8 mouse cellular contexts compared by ENCODE assay signal in genomic region chr19:53248023-53248494, GRCm38 (mm10).
DNase-seq lines count a peak whose midpoint lies in the region; ATAC-seq and TF ChIP-seq lines count a peak whose summit lies in the region.

No protein-coding gene starts in this region.

- intact Hi-C loops in gastrocnemius, adult 2 months (cut with DNase I): loop anchor here (1.0 to 10.0 kb wide), 4 partner anchors 64 to 347 kb away; partner anchors contain the start of gene Mxi1

- no peaks in the 10 kb centered on the region for H3K9me3 ChIP-seq in forebrain, postnatal 0 days (ENCODE audit: low read length)
- H3K9me3 ChIP-seq in hindbrain, embryonic 16.5 days (ENCODE audit: control insufficient read depth, low read length): no peaks in the 10 kb centered on the region

- H3K9ac ChIP-seq in forebrain, postnatal 0 days: no peak overlapping the region
- 0 out of 2 replicates have a peak overlapping the region, but pooled peaks have one; percentile 21 for H3K9ac ChIP-seq in hindbrain, embryonic 16.5 days (ENCODE audit: low read depth, low read length)

- peak overlapping the region; percentile 50; the same call in 1 of the 2 replicates for H3K27ac ChIP-seq in gastrocnemius, adult 2 months
- no peak overlapping the region for H3K27ac ChIP-seq in forebrain, postnatal 0 days (ENCODE audit: low read depth, low read length)
- H3K27ac ChIP-seq in hindbrain, embryonic 16.5 days (ENCODE audit: low read depth, low read length): no peak overlapping the region

- peak; percentile 92 for TF ChIP-seq CTCF in gastrocnemius, adult 2 months (IDR thresholded peaks at IDR 0.05)
- peak; percentile 92 for TF ChIP-seq CTCF in forebrain, postnatal 0 days (IDR thresholded peaks at IDR 0.05; ENCODE audit: low read depth)

- ATAC-seq in forebrain, postnatal 0 days: peak; percentile 60
- peak; percentile 63 for ATAC-seq in hindbrain, embryonic 16.5 days
- peak; percentile 31 for ATAC-seq in megakaryocyte, adult 5-6 weeks (ENCODE audit: poor library complexity, severe bottlenecking)

- no peak for DNase-seq in gastrocnemius, adult 2 months
- DNase-seq in gastrocnemius, postnatal 25 days: no peak
- DNase-seq in cerebellum, adult 8-10 months: peak; percentile 63
- DNase-seq in forebrain, postnatal 0 days: peak; percentile 84
- peak; percentile 49 for DNase-seq in left cerebral cortex, adult 11 months (ENCODE audit: low spot score)
- DNase-seq in right cerebral cortex, postnatal 10 days (ENCODE audit: low spot score in 2 of 2): peak; percentile 58 to 65

- H3K4me1 ChIP-seq in forebrain, postnatal 0 days (ENCODE audit: insufficient read depth): no peaks in the 10 kb centered on the region
- peaks cover 3% of the 10 kb centered on the region for H3K4me1 ChIP-seq in hindbrain, embryonic 16.5 days (ENCODE audit: control insufficient read depth, insufficient read depth, low read depth, low read length)

- peaks cover 7% of the 10 kb centered on the region for H3K36me3 ChIP-seq in forebrain, postnatal 0 days (ENCODE audit: insufficient read depth)
- H3K36me3 ChIP-seq in hindbrain, embryonic 16.5 days (ENCODE audit: control insufficient read depth, insufficient read depth, low read length): 0 out of 2 replicates have a peak, but pooled peaks cover 2% of the 10 kb centered on the region

- peak overlapping the region; percentile 2; the same call in 1 of the 2 replicates for H3K4me2 ChIP-seq in forebrain, postnatal 0 days (ENCODE audit: low read depth)
- H3K4me2 ChIP-seq in hindbrain, embryonic 16.5 days (ENCODE audit: low read length): peak overlapping the region; percentile 45

- H3K4me3 ChIP-seq in gastrocnemius, adult 2 months: peak overlapping the region; percentile 42
- no peak overlapping the region for H3K4me3 ChIP-seq in forebrain, postnatal 0 days (ENCODE audit: low read depth, low read length)
- H3K4me3 ChIP-seq in hindbrain, embryonic 16.5 days (ENCODE audit: low read length): no peak overlapping the region

- WGBS in forebrain, postnatal 0 days: 12% methylated on average over 11 of the region's 11 CpGs
- 9% methylated on average over 11 of the region's 11 CpGs for WGBS in hindbrain, embryonic 16.5 days

- no peaks in the 10 kb centered on the region for H3K27me3 ChIP-seq in forebrain, postnatal 0 days (ENCODE audit: insufficient read depth, low read length)
- no peaks in the 10 kb centered on the region for H3K27me3 ChIP-seq in hindbrain, embryonic 16.5 days (replicated peaks; ENCODE audit: control insufficient read depth, insufficient read depth, low read length)

Comparison
In these comparisons a context has a peak if more than half of its experiments do, and no peak if none do; other contexts are left out.
1. DNase-seq: peak in cerebellum, adult 8-10 months (single experiment), forebrain, postnatal 0 days (single experiment), left cerebral cortex, adult 11 months (single experiment) and right cerebral cortex, postnatal 10 days (2 of 2); none in gastrocnemius, adult 2 months (single experiment) and gastrocnemius, postnatal 25 days (single experiment).
2. Peak in every context shown above with its lines, with median percentiles within 50 percentile points of each other: ATAC-seq.